Mouse (Mus musculus): ENCODE results near the gene Acmsd. TPM values are rescaled to one million over a fixed set of nuclear protein-coding genes. Genes with fewer than 3 reads are reported as not detected.
A peak's percentile ranks its signal among the peaks of the same experiment; 100 is the strongest.
"Not testable (repeated sequence)": the region's sequence is repeated elsewhere in the genome, so short reads cannot be mapped to it uniquely, and the experiment has no call there.

Gene Acmsd
- polyA plus RNA-seq, 1 experiment from 2014 or later: 0.08 TPM

DNA sequence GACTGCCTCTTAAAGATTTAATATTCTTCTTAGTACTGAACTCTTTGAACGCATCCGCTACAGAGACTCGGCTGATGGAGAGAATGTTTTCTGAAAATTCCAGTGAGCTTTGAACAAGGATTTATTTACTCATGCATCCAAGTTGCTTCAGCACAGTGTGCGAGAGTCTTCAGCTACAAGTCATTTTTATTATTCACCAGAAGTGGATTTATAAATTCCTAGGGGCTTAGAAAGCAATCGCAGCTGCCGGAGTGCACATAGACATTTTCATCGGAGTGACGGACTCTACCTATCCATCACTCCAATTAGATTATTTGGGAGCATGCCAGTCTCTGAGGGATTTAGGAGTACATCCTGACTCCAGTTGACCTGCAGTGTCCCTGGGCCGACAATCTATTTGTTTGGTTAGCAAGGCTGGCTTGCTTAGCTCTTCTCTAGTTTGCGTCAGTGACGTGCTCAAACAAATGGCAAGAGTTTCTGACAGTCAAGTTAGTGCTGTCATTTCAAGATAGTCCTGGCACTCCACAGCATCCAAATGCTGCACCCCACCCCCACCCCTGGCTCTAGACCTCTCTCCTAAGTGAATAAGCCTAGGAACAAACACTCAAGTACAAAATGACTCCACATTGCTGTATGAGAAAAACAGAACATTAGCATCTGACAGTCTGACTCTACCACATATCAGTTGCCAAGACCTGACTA lies 21.3 kb downstream of the Acmsd start:
- 57% methylated on average over 11 of the region's 11 CpGs for WGBS
- Histone ChIP-seq H3K27me3 (no peaks in the 10 kb centered on the region), H3K9me3 (no peaks in the 10 kb centered on the region), H3K4me1 (replicated peaks) (peaks cover 4% of the 10 kb centered on the region; the same call in 1 of the 2 replicates), H3K4me2 (0 out of 2 replicates have a peak overlapping the region, but pooled peaks have one; percentile 5), H3K36me3 (no peaks in the 10 kb centered on the region), H3K27ac (replicated peaks) (no peak overlapping the region), H3K4me3 (no peak overlapping the region), H3K9ac (no peak overlapping the region)
- ATAC-seq (ENCODE audit: low FRiP score, low read depth): no peak

DNA sequence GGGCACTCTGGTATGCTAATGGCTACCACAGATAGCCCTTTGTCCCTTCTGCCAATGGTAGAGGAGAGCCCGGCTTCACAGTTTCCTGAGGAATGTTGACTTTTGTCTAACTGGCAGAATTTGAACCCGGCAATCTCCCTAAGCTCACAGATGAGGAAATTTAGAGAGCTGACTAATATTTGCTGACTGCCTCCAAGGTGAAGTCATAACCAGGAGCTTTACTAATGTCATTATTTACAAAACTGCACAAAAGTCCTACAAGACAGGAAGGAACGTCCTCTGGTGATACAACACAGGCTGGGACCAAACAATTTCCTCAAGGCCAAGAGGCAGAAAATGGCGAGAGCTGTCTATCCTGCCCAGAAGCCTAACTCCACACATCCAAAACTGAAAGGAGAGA lies 26.6 kb downstream of the Acmsd start:
- WGBS: 80% methylated on average over 4 of the region's 4 CpGs
- Histone ChIP-seq H3K27me3 (no peaks in the 10 kb centered on the region), H3K4me3 (no peak overlapping the region), H3K4me2 (no peak overlapping the region), H3K4me1 (replicated peaks) (no peaks in the 10 kb centered on the region), H3K9me3 (no peaks in the 10 kb centered on the region), H3K27ac (replicated peaks) (no peak overlapping the region), H3K9ac (no peak overlapping the region), H3K36me3 (no peaks in the 10 kb centered on the region)
- ATAC-seq (ENCODE audit: low FRiP score, low read depth): no peak

DNA sequence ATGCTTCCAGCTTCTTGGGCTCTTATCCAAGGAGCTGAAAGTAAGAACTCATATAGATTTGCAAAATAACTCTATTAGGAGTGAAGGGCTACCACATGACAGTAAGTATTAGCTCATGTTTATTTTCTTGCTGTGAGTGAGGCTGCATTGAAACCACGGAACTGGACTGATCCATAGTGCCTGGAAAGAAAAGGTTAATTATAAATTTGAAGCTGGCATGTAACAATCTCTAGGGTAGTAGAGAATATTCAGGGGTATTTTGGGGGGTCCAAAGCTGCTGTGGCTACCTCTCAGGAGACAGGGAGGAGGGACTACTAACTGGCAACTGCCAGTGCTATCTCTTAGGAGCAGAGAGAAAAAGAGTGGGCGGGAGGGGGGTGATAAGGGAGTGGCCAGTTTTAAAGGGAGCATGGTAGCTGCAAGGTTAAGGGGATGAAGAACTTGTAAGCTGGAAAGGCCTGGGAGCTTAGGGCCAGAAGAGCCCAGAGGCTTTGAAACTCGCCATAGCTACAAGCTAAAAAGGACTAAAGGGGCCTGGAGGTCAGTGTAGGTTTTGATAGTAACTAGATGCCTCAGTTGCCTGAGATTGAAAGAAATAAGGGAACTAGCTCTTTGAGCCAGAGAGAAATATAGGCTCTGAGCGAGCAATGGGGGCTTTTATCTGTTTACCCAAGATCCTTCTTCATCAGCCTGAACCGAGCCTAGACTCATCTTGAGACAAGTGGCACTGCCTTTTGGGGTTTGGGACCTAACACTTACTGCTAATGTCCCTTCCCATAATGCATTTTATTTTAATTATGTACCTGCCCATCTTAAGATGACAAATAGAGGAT lies 27.3 kb downstream of the Acmsd start:
- whole genome bisulfite sequencing: 79% methylated on average over 5 of the region's 5 CpGs
- H3K9me3 ChIP-seq: no peaks in the 10 kb centered on the region
- H3K9ac ChIP-seq: no peak overlapping the region
- no peak overlapping the region for H3K4me2 ChIP-seq
- H3K4me1 ChIP-seq (replicated peaks): no peaks in the 10 kb centered on the region
- H3K36me3 ChIP-seq: no peaks in the 10 kb centered on the region
- H3K27ac ChIP-seq (replicated peaks): no peak overlapping the region
- no peak overlapping the region for H3K4me3 ChIP-seq
- H3K27me3 ChIP-seq: no peaks in the 10 kb centered on the region
- no peak for ATAC-seq (ENCODE audit: low FRiP score, low read depth)

DNA sequence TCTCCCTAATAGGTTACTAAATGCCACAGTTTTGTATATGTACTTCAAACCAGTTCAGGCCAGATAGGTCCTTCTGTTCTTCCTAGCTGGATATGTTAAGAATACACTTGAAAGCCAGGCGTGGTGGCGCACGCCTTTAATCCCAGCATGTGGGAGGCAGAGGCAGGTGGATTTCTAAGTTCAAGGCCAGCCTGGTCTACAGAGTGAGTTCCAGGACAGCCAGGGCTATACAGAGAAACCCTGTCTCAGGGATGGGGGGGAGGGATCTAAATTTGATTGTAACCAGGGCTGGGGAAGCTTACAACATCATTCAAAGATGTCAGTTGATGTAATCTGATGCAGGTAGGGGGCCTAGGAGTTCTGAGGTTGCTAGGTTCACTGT lies 27.9 kb downstream of the Acmsd start:
- not testable (repeated sequence) for H3K4me3 ChIP-seq; H3K36me3 ChIP-seq; H3K4me2 ChIP-seq; H3K9ac ChIP-seq; H3K4me1 ChIP-seq (replicated peaks); H3K27me3 ChIP-seq; H3K9me3 ChIP-seq; ATAC-seq (ENCODE audit: low FRiP score, low read depth); H3K27ac ChIP-seq (replicated peaks)
- 92% methylated on average over 3 of the region's 3 CpGs for WGBS

DNA sequence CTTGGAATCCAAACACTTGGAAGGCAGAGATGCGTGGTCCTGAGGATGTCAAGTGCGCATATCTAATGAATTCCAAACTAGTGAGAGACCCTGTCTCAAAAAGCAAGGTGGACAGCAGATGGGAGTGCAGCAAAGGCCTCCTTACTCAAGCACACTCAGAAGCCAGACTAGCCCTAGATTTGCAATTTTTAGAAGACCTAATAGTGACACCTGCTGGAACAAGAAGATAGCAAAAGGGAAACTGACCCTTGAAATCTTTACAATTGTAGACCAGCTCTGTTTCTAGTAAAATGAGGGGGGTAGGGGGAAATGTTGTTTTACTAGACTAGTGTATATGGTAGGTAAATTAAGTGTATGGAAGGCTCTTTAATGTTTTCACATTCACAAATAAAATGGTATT lies 36.3 kb downstream of the Acmsd start:
- WGBS: 60% methylated on average over 2 of the region's 2 CpGs
- Histone ChIP-seq H3K4me2 (no peak overlapping the region), H3K27ac (replicated peaks) (no peak overlapping the region), H3K9me3 (no peaks in the 10 kb centered on the region), H3K4me1 (replicated peaks) (no peaks in the 10 kb centered on the region), H3K9ac (no peak overlapping the region), H3K4me3 (no peak overlapping the region), H3K27me3 (no peaks in the 10 kb centered on the region), H3K36me3 (no peaks in the 10 kb centered on the region)
- ATAC-seq (ENCODE audit: low FRiP score, low read depth): no peak

DNA sequence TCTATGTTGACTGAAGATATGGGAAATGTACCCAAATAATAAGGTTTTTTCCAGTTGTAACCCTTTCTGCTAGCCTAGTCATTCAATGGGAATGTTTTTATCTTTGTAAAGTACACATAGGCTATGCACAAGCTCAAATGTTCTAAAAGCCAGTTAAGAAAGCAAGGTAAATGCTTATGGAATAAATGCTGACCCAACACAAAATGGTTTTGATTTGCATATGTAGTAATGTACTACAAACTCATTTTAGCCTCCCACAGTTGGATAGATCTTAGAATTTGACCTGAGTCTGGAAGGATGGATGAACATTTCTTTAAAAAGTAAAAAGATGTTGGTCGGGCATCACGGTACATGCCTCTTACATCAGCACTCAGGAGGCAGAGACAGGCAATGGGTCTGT lies 37.5 kb downstream of the Acmsd start:
- ATAC-seq (ENCODE audit: low FRiP score, low read depth): no peak
- Histone ChIP-seq H3K4me2 (no peak overlapping the region), H3K27ac (replicated peaks) (no peak overlapping the region), H3K27me3 (no peaks in the 10 kb centered on the region), H3K36me3 (no peaks in the 10 kb centered on the region), H3K4me1 (replicated peaks) (no peaks in the 10 kb centered on the region), H3K4me3 (no peak overlapping the region), H3K9me3 (no peaks in the 10 kb centered on the region), H3K9ac (no peak overlapping the region)
- 92% methylated on average over 2 of the region's 2 CpGs for WGBS

DNA sequence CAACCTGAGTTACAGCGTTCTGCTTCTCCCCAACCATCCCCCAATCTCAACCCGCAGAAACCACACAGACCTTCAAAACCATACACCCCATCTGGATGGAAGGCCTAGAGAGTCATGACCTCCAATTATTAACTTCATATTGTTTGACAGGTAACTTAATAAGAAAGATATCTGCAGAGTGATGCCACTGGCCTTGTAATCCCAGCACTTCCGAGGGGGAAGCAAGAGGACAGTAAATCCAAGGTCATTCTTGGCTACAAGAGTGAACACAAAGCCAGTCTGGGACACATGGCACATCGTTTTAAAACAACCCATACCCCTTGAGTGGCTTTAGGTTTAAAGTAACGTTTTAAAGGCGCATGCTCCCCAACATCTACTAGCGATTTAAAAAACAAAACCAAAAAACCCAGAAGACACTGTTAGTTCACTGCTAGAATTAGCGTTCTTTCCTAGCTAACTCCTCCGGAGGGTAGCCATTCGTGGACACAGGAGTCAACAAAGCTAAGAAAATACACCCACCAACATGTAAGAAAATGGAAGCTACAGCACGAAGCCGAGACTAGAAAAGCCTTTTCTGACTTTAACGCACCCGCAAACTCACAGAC lies 44.1 kb downstream of the Acmsd start:
- ATAC-seq (ENCODE audit: low FRiP score, low read depth): peak; percentile 31
- Histone ChIP-seq H3K9me3 (no peaks in the 10 kb centered on the region), H3K4me1 (replicated peaks) (peaks cover 31% of the 10 kb centered on the region), H3K4me2 (peak overlapping the region; percentile 61), H3K27ac (replicated peaks) (peak overlapping the region; percentile 92), H3K27me3 (no peaks in the 10 kb centered on the region), H3K9ac (peak overlapping the region; percentile 41), H3K36me3 (no peaks in the 10 kb centered on the region), H3K4me3 (peak overlapping the region; percentile 92)
- 1% methylated on average over 14 of the region's 14 CpGs for WGBS

DNA sequence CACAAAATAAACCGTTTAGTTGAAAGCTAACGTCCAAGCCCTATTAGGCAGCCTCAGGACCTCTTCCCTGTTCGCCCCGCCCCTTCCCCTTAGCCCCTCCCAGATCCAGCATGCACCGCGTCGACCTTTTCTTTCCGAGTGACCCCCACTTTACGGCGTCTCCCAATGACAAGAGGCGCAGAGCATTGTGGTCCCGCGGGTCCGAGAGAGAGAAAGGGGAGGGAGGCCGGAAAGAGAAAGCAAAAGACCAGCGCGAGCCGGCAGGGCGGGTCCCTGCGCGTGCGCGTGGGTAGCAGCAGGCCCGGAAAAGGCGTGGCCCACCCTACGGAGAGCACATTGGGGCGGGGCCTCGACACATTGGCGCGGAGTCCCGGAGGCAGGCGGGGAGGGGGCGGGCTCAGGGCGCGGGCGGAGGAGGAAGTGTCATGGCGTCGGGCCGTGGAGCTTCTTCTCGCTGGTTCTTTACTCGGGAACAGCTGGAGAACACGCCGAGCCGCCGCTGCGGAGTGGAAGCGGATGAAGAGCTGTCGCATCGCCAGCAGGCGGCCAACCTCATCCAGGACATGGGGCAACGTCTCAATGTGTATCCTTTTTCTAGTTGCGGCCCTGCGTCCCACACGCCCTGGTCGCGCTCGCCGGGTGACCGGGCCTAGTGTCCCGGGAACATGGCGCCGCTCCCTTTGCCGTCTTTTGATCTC lies 44.7 kb downstream of the Acmsd start, which contains the start of gene Ccnt2:
TSS of gene Ccnt2 (plus strand) at position 362 of the 698 bp plus-strand sequence.
- peak within 1 kb of the TSS; percentile 92 for H3K27ac ChIP-seq (replicated peaks)
- H3K36me3 ChIP-seq: no peaks in the 10 kb centered on the region
- H3K9ac ChIP-seq: peak within 1 kb of the TSS; percentile 89
- H3K27me3 ChIP-seq: no peaks in the 10 kb centered on the region
- H3K4me1 ChIP-seq (replicated peaks): peaks cover 35% of the 10 kb centered on the region
- H3K9me3 ChIP-seq: no peaks in the 10 kb centered on the region
- H3K4me3 ChIP-seq: peak within 1 kb of the TSS; percentile 92
- peak; percentile 99 for ATAC-seq (ENCODE audit: low FRiP score, low read depth)
- WGBS: under 1% methylated on average over 63 of the region's 63 CpGs
- peak within 1 kb of the TSS; percentile 67 for H3K4me2 ChIP-seq

DNA sequence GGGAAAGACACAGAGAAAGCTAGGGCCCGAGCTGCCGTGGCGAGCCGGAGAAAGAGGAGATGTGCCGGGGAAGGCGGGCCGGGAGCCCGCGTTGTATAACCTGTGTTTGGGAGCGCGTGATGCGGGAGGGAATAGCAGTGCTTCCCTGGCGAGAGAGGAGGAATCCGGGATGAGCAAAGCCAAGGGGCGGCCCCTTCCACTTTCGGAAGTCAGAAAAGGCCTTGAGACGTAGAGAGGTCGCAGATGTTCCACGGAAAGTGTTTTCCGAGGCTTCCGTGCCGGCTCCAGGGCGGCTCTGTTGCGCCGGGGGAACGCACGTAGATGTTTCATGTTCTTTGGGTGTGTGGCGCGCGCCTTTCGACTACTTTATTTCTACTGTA lies 45.3 kb downstream of the Acmsd start:
- H3K36me3 ChIP-seq: no peaks in the 10 kb centered on the region
- H3K9me3 ChIP-seq: no peaks in the 10 kb centered on the region
- no peak for ATAC-seq (ENCODE audit: low FRiP score, low read depth)
- peak overlapping the region; percentile 92 for H3K4me3 ChIP-seq
- H3K27ac ChIP-seq (replicated peaks): peak overlapping the region; percentile 92
- under 1% methylated on average over 31 of the region's 31 CpGs for WGBS
- H3K27me3 ChIP-seq: no peaks in the 10 kb centered on the region
- peak overlapping the region; percentile 67 for H3K4me2 ChIP-seq
- H3K9ac ChIP-seq: peak overlapping the region; percentile 89
- H3K4me1 ChIP-seq (replicated peaks): peaks cover 40% of the 10 kb centered on the region

DNA sequence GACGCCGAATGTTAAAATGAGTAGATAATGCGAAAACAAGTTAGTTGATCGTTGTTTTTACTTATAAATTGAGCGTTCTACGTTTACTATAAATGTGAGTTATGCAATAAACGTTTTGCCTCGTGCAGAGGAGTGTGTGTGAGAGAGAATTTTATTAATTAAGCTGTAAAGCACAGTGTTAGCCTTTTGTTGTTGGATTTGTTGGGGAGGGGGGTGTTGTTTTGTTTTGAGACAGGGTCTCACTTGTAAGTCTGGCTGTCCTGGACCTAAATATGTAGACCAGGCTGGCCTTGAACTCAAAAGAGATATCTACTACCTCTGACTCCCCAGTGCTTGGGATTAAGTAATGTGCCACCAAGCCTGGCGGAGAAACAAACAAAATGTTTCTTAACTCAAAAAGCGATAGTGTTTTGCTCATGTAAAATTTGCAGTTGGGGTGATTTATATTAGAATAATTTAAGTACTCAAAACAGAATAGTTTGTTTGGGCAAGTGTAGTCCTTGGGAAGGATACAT lies 46.0 kb downstream of the Acmsd start:
- Histone ChIP-seq H3K4me1 (replicated peaks) (peaks cover 48% of the 10 kb centered on the region), H3K4me2 (peak overlapping the region; percentile 67), H3K27me3 (no peaks in the 10 kb centered on the region), H3K4me3 (peak overlapping the region; percentile 92), H3K27ac (replicated peaks) (no peak overlapping the region), H3K9me3 (no peaks in the 10 kb centered on the region), H3K9ac (peak overlapping the region; percentile 89), H3K36me3 (no peaks in the 10 kb centered on the region)
- no peak for ATAC-seq (ENCODE audit: low FRiP score, low read depth)
- 12% methylated on average over 10 of the region's 10 CpGs for WGBS

DNA sequence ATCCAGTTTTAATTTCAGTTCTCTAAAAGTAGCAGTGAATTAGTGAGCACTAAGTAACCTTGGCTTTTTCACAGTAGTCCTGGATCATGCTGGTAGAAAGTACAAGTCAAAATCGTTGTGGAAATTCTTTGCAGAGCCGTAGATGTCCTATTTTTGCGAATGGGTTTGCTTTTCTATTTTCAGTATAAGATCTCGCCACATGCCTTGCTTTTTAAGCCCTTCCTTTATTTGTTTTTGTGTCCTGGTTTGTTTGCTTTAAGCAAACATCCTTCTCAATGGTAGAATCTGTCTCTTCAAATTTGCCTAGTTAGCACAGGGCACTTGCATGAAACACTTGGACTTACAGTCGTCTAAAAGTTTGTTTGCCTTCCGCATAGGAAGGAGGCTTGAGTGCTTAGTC lies 47.0 kb downstream of the Acmsd start:
- ATAC-seq (ENCODE audit: low FRiP score, low read depth): no peak
- no peak overlapping the region for H3K4me3 ChIP-seq

More for the DNA sequence above, 47.0 kb downstream of the Acmsd start:
- Histone ChIP-seq H3K9ac (no peak overlapping the region), H3K27ac (replicated peaks) (no peak overlapping the region), H3K9me3 (no peaks in the 10 kb centered on the region), H3K27me3 (no peaks in the 10 kb centered on the region), H3K4me2 (peak overlapping the region; percentile 34), H3K4me1 (replicated peaks) (peaks cover 54% of the 10 kb centered on the region), H3K36me3 (no peaks in the 10 kb centered on the region)
- WGBS: 77% methylated on average over 6 of the region's 6 CpGs

All from hindbrain, embryonic 15.5 days (tissue).